Mouse (Mus musculus) heart, embryonic 10.5 days (tissue): ENCODE measurements at regions not wholly inside any gene's neighbourhood (a gene's known extent, or its start where the extent isn't known, plus 50 kb on each side); places are given as distances from the start of the nearest gene placed in this dataset.

Source experiments
- DNase-seq: peaks from one replicate; pipeline ENCODE4 v3.0.0-alpha.2; 2017; ENCODE audit warnings: low spot score
- H3K27ac ChIP-seq: fragments of 300-500 bp; sonication (generic); 2 replicates; pipeline ENCODE4 v1.5.1; 2016; ENCODE audit warnings: mild to moderate bottlenecking
- H3K27me3 ChIP-seq: fragments of 300-500 bp; sonication (generic); 2 replicates; pipeline ENCODE4 v1.6.1; 2016; ENCODE audit warnings: mild to moderate bottlenecking; ENCODE audit not compliant: poor library complexity, insufficient read depth, severe bottlenecking
- H3K36me3 ChIP-seq: fragments of 300-500 bp; sonication (generic); 2 replicates; pipeline ENCODE4 v1.6.1; 2016; ENCODE audit warnings: mild to moderate bottlenecking, moderate library complexity
- H3K4me1 ChIP-seq: fragments of 300-500 bp; sonication (generic); 2 replicates; pipeline ENCODE4 v1.6.1; 2016; ENCODE audit warnings: mild to moderate bottlenecking
- H3K4me3 ChIP-seq: fragments of 300-500 bp; sonication (generic); 2 replicates; pipeline ENCODE4 v1.5.1; 2016; ENCODE audit warnings: mild to moderate bottlenecking, moderate library complexity
- H3K9me3 ChIP-seq: fragments of 300-500 bp; sonication (generic); 2 replicates; pipeline ENCODE4 v1.6.1; 2016; ENCODE audit warnings: mild to moderate bottlenecking, moderate library complexity
- WGBS: fragments of 180-500 bp; shearing (Covaris S2); methylation state at CpG from one replicate; pipeline ENCODE4 v1.1.7; 2016; 5-methylcytosine and 5-hydroxymethylcytosine counted together

DNA sequence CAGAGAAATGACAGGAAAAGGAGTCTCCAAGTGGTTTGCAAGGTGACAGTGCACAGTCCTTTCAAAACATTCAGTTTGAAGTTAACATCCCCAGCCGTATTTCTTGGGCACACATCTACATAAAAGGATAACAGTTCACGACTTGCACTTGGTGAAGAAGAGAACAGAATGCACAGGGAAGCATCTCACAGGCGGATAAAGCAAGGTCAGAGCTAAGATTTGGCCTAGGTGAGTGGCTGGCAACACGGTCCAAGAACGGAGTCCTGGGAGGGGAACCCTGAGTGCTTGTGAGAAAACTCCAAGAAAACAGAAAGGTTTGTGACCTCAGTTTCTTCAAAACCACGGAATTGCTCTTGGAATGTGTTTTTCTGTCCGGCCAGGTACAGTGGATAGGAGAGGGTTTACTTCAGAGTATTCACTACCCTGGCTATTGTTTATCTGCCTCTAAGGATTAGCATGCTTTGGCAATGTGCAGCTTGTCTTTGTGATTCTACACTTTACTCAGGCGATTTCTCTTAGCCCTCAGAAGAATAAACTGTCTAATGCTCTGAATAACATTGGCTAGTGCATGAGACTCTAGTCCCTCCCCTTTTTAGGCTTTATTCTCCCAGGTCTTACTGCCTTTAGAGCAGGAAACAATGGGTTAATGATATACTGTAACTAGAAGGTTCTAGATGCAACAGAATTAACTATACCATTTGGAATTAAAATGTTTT, 73.4 kb upstream of the Chd2 start:
- no peaks in the 10 kb centered on the region for H3K36me3 ChIP-seq
- no peak overlapping the region; the same call in 1 of the 2 replicates for H3K27ac ChIP-seq
- WGBS, result 77% methylated on average over 8 of the region's 8 CpGs
- H3K9me3 ChIP-seq, result no peaks in the 10 kb centered on the region
- H3K27me3 ChIP-seq, result no peaks in the 10 kb centered on the region
- H3K4me3 ChIP-seq, result no peak overlapping the region
- no peak for DNase-seq
- H3K4me1 ChIP-seq, result peaks cover 13% of the 10 kb centered on the region

DNA sequence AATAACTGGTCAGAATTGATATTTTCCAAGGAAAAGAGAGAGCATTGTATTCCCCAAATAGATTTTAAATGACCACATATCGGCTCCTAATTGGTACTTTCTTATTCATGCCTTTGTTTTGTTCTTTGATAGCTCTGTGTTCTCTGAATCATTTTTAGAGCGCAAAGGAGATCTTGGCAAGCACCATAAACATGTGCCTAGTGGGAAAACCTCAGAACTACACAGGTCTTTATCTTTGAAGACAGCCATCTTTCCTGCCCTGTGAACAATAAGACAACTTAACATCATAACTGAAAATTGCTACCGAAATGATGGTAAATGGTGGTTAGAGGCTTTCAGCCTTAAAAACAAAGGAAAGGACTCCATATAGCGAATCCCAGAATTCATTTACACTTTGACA, 72.7 kb upstream of the Chd2 start:
- Histone ChIP-seq H3K4me3 (no peak overlapping the region), H3K36me3 (no peaks in the 10 kb centered on the region), H3K27me3 (no peaks in the 10 kb centered on the region), H3K9me3 (no peaks in the 10 kb centered on the region), H3K27ac (no peak overlapping the region), H3K4me1 (peaks cover 13% of the 10 kb centered on the region)
- DNase-seq, result no peak
- WGBS, result 88% methylated on average over 4 of the region's 4 CpGs

DNA sequence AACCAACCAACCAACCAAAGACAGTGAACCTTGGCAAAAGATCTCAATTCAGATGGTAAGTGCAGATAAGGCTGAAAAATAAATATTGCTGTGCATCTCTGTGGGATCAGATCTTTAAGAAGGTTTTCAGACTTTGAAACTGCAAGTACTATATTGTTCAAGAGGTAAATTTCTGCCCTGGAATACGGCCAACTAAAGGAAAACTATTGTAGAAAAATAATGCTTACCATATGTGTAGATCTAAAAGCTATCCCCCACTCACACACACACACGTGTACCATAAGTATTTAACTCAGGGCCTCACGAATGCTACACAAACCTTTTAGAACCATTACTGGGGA, 71.1 kb upstream of the Chd2 start:
- Histone ChIP-seq H3K4me1 (peaks cover 18% of the 10 kb centered on the region), H3K4me3 (no peak overlapping the region), H3K27ac (peak overlapping the region; percentile 36; the same call in 1 of the 2 replicates), H3K36me3 (no peaks in the 10 kb centered on the region), H3K9me3 (no peaks in the 10 kb centered on the region), H3K27me3 (no peaks in the 10 kb centered on the region)
- 77% methylated on average over 3 of the region's 3 CpGs for WGBS
- DNase-seq, result no peak

DNA sequence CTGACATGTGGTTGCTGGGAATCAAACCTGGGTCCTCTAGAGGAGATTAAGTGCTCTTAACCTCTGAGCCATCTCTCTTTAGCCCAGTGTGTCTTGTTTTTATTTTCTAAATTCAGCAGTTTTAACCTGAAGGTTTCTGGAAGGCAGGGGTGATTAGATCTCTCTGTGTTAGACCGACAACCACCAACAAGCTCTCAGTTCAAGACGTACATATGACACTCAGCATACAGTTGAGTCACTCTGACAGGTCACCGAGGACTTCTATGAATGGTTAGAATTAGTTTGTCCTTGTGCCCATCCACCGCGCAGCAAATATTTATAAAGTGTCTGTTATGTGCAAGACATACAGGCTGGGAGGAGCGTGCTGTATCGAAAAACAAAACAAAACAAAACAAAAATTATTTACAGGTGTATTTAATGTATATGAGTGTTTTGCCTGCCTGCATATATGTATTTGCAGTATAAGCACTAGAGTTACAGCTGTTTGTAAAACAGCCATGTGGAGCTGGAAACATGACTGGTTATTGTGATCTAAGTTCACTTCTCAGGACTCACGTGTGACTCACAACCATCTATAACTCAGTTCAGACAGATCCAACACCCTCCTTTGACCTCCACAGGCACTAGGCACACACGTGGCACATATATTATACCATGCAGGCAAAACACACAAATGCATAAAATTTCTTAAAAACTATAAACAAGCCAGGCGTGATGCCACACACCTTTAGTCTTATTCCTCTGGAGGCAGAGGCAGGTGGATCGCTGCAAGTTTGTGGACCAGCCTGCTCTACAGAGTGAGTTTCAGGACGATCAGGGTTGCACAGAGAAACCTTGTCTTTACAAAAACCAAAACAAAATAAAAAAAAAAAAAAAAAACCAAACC, 70.5 kb upstream of the Chd2 start:
- H3K27me3 ChIP-seq, result no peaks in the 10 kb centered on the region
- H3K4me1 ChIP-seq, result peaks cover 17% of the 10 kb centered on the region
- no peak for DNase-seq
- H3K36me3 ChIP-seq, result no peaks in the 10 kb centered on the region
- H3K27ac ChIP-seq, result no peak overlapping the region
- H3K4me3 ChIP-seq, result no peak overlapping the region
- 88% methylated on average over 12 of the region's 12 CpGs for WGBS
- H3K9me3 ChIP-seq, result no peaks in the 10 kb centered on the region

DNA sequence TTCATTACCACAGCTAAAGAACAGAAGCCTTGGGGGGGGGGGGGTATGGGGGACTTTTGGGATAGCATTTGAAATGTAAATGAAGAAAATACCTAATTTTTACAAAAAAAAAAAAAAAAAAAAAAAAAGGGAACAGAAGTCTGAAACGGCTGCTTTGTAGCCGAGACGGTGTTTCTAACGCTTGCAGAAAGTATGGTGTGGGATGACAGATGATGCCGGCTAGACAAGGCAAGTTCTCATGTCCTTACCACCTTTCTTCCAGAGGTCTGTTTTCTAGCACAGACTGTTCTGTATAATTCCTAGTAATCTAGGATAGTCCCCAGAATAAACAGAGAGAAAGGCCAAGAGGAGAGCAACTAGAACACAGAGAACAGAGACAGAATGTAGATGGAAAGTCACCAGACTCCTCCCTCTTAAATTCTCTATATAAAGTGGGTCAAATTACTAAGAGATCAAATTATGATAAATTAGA, 67.2 kb upstream of the Chd2 start:
- no peak overlapping the region for H3K4me3 ChIP-seq
- WGBS, result 63% methylated on average over 5 of the region's 5 CpGs
- no peak for DNase-seq
- H3K9me3 ChIP-seq, result no peaks in the 10 kb centered on the region
- peaks cover 11% of the 10 kb centered on the region for H3K4me1 ChIP-seq
- H3K36me3 ChIP-seq, result no peaks in the 10 kb centered on the region
- H3K27me3 ChIP-seq, result no peaks in the 10 kb centered on the region
- no peak overlapping the region for H3K27ac ChIP-seq

DNA sequence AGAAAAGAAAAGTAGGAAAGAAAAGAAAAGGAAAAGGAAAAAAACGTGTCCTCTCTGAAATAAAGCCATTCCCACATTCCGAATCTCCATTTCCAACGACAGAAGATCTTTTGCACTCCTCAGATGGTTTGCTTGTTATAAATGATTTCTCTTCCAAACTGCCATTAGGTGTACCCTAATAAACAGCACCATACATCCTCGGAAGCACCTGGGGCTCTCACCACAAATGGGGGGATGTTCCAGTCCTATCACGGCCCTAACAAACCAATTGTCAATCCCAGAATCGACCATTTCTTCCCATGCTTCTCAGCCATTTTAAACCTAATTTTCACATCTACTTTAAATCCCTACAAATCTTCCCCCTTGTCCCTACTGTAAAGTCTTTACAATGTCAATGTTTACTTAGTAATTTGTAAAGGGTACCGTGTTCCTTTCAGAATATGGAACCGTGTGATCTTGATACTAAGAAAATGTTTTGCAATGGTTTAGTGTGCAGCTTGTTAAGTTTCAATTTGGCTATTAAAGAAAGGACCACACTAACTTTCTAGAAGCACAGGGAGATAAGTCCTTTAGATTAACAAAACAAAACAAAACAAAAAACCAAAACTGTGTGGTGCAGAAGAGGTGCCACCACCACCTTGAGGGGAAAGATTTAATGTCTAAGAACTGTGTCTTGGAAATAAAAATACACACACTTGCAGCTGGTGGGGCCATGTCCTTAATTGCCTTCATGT, 66.6 kb upstream of the Chd2 start:
- DNase-seq, result no peak
- Histone ChIP-seq H3K27ac (peak overlapping the region; percentile 93), H3K4me3 (peak overlapping the region; percentile 57; the same call in 1 of the 2 replicates)

DNA sequence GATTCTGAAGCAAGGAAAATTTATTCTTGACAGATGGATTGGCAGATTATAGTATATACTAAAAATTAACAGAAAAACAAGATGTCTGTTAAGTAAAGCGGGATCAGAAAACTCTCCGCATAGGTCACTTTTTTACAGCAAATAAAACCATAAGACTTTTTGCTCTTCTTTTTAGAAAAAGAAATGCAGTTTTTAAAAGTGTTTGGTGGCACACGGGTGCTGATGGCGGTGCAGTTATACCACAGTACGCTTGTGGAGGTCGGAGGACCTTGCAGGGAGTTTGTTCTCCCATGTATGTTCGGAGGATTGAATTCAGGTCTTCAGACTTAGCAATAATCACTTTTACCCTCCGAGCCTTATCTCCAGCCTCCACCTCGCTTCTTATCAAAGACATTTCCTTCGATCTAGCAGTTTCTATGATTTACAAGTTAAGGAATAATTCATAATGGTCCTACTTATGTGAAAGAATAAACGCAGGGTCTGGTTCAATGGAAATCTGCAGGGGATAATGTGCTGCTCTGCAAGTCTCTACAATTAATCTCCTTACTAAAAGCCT, 65.9 kb upstream of the Chd2 start:
- Histone ChIP-seq H3K4me3 (peak overlapping the region; percentile 57), H3K36me3 (no peaks in the 10 kb centered on the region), H3K27me3 (no peaks in the 10 kb centered on the region), H3K4me1 (peaks cover 11% of the 10 kb centered on the region), H3K9me3 (no peaks in the 10 kb centered on the region), H3K27ac (peak overlapping the region; percentile 93)
- 10% methylated on average over 11 of the region's 11 CpGs for whole genome bisulfite sequencing
- no peak for DNase-seq

More for the DNA sequence above, 66.6 kb upstream of the Chd2 start:
- Histone ChIP-seq H3K9me3 (no peaks in the 10 kb centered on the region), H3K4me1 (peaks cover 11% of the 10 kb centered on the region), H3K36me3 (no peaks in the 10 kb centered on the region), H3K27me3 (no peaks in the 10 kb centered on the region)
- WGBS, result 41% methylated on average over 8 of the region's 8 CpGs

DNA sequence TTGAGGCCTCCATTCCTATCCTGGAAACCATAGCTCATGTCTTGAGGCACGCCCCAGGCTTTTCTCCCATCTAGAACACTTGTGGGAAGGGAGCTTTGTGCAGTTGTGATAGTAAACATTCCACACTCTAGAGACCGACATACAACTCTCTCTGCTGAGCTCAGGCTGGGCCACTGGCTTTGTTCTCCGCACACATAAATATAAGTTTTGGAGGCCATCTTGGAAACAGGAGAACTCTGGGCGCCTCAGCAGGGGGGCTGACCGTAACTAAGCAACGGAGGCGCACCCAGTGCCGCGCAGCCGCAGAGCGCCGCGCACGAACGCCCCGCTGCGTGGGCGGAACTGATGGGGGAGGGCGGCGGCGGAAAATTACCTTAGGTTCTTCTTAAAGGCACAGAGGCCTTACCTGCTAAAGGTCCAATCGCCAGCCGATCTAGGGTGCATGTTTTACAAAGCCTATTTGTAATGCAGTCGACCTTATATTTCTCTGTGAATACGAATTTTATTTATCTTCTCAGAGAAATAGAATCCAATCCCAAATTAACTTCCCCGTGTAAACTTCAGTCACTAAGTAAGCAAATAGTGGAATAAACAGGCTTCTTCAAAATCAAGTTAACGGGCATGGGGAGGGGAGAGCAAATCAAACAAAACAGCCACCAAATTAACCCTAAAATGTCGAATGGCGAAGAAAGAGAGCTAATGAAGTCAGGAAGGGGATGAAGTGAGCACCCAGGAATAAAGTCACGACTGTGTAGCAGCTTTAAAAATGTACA, 65.2 kb upstream of the Chd2 start:
- Histone ChIP-seq H3K27me3 (no peaks in the 10 kb centered on the region), H3K4me1 (peaks cover 11% of the 10 kb centered on the region), H3K36me3 (no peaks in the 10 kb centered on the region), H3K4me3 (peak overlapping the region; percentile 57), H3K9me3 (no peaks in the 10 kb centered on the region), H3K27ac (peak overlapping the region; percentile 93)
- peak; percentile 97 for DNase-seq
- WGBS, result 3% methylated on average over 30 of the region's 30 CpGs

DNA sequence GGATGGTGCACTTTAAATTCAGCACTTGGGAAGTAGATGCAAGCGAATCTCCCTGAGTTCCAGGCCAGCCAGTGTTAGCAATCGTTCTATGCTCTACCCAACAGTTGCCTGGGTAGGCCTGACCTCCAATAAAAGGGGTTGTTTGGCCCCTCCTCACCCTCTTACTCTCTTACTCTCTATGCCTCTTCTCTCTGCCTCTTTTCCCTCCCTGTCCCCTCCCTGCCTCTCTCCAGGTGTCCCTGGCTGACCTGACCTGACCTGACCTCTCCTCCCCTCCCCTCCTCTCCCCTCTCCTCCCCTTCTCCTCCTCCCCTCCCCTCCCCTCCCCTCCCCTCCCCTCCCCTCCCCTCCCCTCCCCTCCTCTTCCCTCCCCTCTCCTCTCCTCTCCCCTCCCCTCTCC, 63.0 kb upstream of the Chd2 start:
- H3K4me1 ChIP-seq, result peaks cover 11% of the 10 kb centered on the region
- H3K9me3 ChIP-seq, result 0 out of 2 replicates have a peak, but pooled peaks cover 6% of the 10 kb centered on the region
- H3K4me3 ChIP-seq, result no peak overlapping the region
- H3K36me3 ChIP-seq, result 0 out of 2 replicates have a peak, but pooled peaks cover 5% of the 10 kb centered on the region
- no peak for DNase-seq
- H3K27me3 ChIP-seq, result no peaks in the 10 kb centered on the region
- no peak overlapping the region for H3K27ac ChIP-seq
- WGBS, result 70% methylated on average over 2 of the region's 2 CpGs

DNA sequence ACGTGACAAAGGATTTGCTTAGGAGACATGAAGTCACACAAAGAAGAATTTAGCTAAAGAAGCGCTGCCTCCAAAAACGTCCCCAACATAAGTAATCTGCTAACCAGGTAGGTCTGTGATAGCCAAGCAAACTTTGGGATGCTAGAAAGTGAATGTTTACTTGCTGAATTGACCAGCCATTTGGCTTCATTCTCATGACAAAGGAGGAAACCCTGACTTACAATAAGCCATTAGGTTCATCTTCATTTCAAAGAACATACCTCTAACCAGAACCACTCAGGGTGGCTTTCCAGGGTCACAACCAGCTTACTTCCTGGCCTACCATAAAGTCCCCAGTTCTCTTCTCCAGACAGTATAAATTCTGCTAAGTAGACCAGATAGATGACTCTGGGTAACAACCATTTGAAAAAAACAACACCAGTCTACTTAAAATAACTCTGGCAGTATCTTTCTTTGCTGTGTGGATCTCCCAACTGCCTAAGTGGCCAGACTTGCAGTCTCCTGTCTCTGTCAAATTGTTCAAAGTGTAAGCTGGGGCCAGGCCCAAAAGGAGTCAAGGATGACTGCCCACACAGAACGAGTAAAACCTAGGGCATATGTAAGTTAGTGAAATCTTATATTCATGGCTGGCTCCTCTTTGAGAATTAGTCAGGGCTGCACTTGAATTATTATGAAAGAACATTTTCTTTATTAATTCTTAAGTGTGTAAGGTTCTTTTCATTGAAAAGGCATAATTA, 61.4 kb upstream of the Chd2 start:
- WGBS, result 43% methylated on average over 4 of the region's 4 CpGs
- no peak for DNase-seq
- 0 out of 2 replicates have a peak, but pooled peaks cover 5% of the 10 kb centered on the region for H3K36me3 ChIP-seq
- 0 out of 2 replicates have a peak, but pooled peaks cover 6% of the 10 kb centered on the region for H3K9me3 ChIP-seq
- peaks cover 7% of the 10 kb centered on the region for H3K4me1 ChIP-seq
- H3K27ac ChIP-seq, result peak overlapping the region; percentile 37; the same call in 1 of the 2 replicates
- no peak overlapping the region for H3K4me3 ChIP-seq
- no peaks in the 10 kb centered on the region for H3K27me3 ChIP-seq

DNA sequence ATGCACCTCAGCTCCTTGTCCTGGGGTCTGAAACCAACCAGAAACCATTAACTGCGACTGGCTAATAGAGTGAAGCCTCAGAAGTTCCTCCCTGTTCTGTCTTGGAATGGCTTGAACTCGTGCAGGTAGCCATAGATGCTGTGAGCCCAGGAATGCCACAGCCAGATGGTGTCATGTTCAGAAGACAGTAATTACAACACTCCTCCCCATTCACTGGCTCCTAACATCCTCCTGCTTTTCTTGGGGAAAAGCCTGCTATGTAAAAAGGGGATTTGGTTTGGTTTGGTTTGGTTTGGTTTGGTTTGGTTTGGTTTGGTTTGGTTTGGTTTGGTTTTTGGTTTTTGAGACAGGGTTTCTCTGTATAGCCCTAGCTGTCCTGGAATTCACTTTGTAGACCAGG, 59.7 kb upstream of the Chd2 start:
- H3K36me3 ChIP-seq, result 0 out of 2 replicates have a peak, but pooled peaks cover 5% of the 10 kb centered on the region
- no peaks in the 10 kb centered on the region for H3K27me3 ChIP-seq
- no peak overlapping the region for H3K27ac ChIP-seq
- H3K4me1 ChIP-seq, result peaks cover 13% of the 10 kb centered on the region
- 0 out of 2 replicates have a peak, but pooled peaks cover 6% of the 10 kb centered on the region for H3K9me3 ChIP-seq
- H3K4me3 ChIP-seq, result no peak overlapping the region
- 64% methylated on average over 2 of the region's 2 CpGs for WGBS
- DNase-seq, result no peak
